Comparison of ENCODE assay signal across 8 mouse cellular contexts in genomic region chr17:27684886-27685549, GRCm38 (mm10). TPM values are rescaled to one million over a fixed set of nuclear protein-coding genes. Genes with fewer than 3 reads are reported as not detected.
DNase-seq lines count a peak whose midpoint lies in the region; ATAC-seq and TF ChIP-seq lines count a peak whose summit lies in the region.

No protein-coding gene starts in this region.

- H3K9me3 ChIP-seq in megakaryocyte, embryonic 14.5 days: peaks cover 26% of the 10 kb centered on the region
- no peaks in the 10 kb centered on the region for H3K9me3 ChIP-seq in heart, embryonic 14.5 days (ENCODE audit: control insufficient read depth, low read length)
- no peaks in the 10 kb centered on the region for H3K9me3 ChIP-seq in neural tube, embryonic 11.5 days (ENCODE audit: control insufficient read depth, low read length)

- whole genome bisulfite sequencing in heart, embryonic 14.5 days: 1% methylated on average over 49 of the region's 53 CpGs
- 2% methylated on average over 52 of the region's 53 CpGs for WGBS in liver, adult 2 months
- under 1% methylated on average over 35 of the region's 53 CpGs for WGBS in neural tube, embryonic 11.5 days

- no peaks in the 10 kb centered on the region for H3K79me2 ChIP-seq in liver, adult 2 months (ENCODE audit: control insufficient read depth, insufficient read depth, low read length)

- H3K9ac ChIP-seq in heart, embryonic 14.5 days (ENCODE audit: low read length): peak overlapping the region; percentile 41; the same call in 1 of the 2 replicates
- H3K9ac ChIP-seq in liver, adult 2 months (ENCODE audit: low read depth, low read length): no peak overlapping the region
- H3K9ac ChIP-seq in neural tube, embryonic 11.5 days (ENCODE audit: low read length): peak overlapping the region; percentile 40; the same call in 1 of the 2 replicates

- H3K4me3 ChIP-seq in megakaryocyte, embryonic 14.5 days (replicated peaks): peak overlapping the region; percentile 84
- H3K4me3 ChIP-seq in heart, embryonic 14.5 days (ENCODE audit: control insufficient read depth in 1 of 2, insufficient read depth in 1 of 2, low read depth in 1 of 2, low read length in 2 of 2): peak overlapping the region; percentile 28 to 39
- no peak overlapping the region for H3K4me3 ChIP-seq in liver, adult 2 months (ENCODE audit: insufficient read depth, low read depth, low read length)
- H3K4me3 ChIP-seq in neural tube, embryonic 11.5 days (ENCODE audit: low read depth, low read length): peak overlapping the region; percentile 43

- DNase-seq in cerebellum, postnatal 4 days (ENCODE audit: low spot score in 2 of 2): peak; percentile 64 to 84
- peak; percentile 74 for DNase-seq in kidney, postnatal 10 days
- DNase-seq in liver, adult 2 months (ENCODE audit: extremely low read depth, low read depth, low spot score): no peak
- DNase-seq in neural tube, embryonic 11.5 days (ENCODE audit: low spot score): peak; percentile 84
- DNase-seq in thymus, postnatal 25 days: peak; percentile 41

- no peak overlapping the region for H3K27ac ChIP-seq in heart, embryonic 14.5 days (replicated peaks in 1 of 2; ENCODE audit: control insufficient read depth in 1 of 2, insufficient read depth in 1 of 2, low read depth in 2 of 2, low read length in 2 of 2)
- no peak overlapping the region for H3K27ac ChIP-seq in liver, adult 2 months (replicated peaks; ENCODE audit: insufficient read depth, low read depth, low read length)
- no peak overlapping the region for H3K27ac ChIP-seq in neural tube, embryonic 11.5 days (ENCODE audit: low read depth, low read length)

- no peaks in the 10 kb centered on the region for H3K36me3 ChIP-seq in megakaryocyte, embryonic 14.5 days (replicated peaks; ENCODE audit: low read length)
- H3K36me3 ChIP-seq in heart, embryonic 14.5 days (ENCODE audit: control insufficient read depth, insufficient read depth, low read length): no peaks in the 10 kb centered on the region
- H3K36me3 ChIP-seq in liver, adult 2 months (ENCODE audit: control insufficient read depth, insufficient read depth, low read length): no peaks in the 10 kb centered on the region
- H3K36me3 ChIP-seq in neural tube, embryonic 11.5 days (ENCODE audit: control insufficient read depth, insufficient read depth, low read length): no peaks in the 10 kb centered on the region

- H3K27me3 ChIP-seq in megakaryocyte, embryonic 14.5 days (replicated peaks): peaks cover 79% of the 10 kb centered on the region
- H3K27me3 ChIP-seq in heart, embryonic 14.5 days (ENCODE audit: control insufficient read depth, insufficient read depth, low read length): peaks cover 59% of the 10 kb centered on the region
- peaks cover 6% of the 10 kb centered on the region; the same call in 1 of the 2 replicates for H3K27me3 ChIP-seq in liver, adult 2 months (ENCODE audit: control insufficient read depth, insufficient read depth, low read length)
- H3K27me3 ChIP-seq in neural tube, embryonic 11.5 days (ENCODE audit: control insufficient read depth, insufficient read depth, low read length): peaks cover 5% of the 10 kb centered on the region

- no peak for TF ChIP-seq POLR2A in liver, adult 2 months (IDR thresholded peaks at IDR 0.05; ENCODE audit: extremely low read depth, insufficient read depth, low read length)

- no peak for ATAC-seq in megakaryocyte, adult 5-6 weeks (ENCODE audit: poor library complexity, severe bottlenecking)
- ATAC-seq in heart, embryonic 14.5 days (ENCODE audit: insufficient number of reproducible peaks, insufficient read depth, low FRiP score, low read depth): no peak
- ATAC-seq in neural tube, embryonic 11.5 days (ENCODE audit: insufficient read depth, low FRiP score, low TSS enrichment): peak; percentile 58

- H3K4me2 ChIP-seq in heart, embryonic 14.5 days (ENCODE audit: low read length): peak overlapping the region; percentile 79
- peak overlapping the region; percentile 97 for H3K4me2 ChIP-seq in neural tube, embryonic 11.5 days (ENCODE audit: low read depth)

- H3K4me1 ChIP-seq in megakaryocyte, embryonic 14.5 days: peaks cover 56% of the 10 kb centered on the region
- peaks cover 7 to 12% of the 10 kb centered on the region in 2 experiments; a peak in 3 of 4 replicates for H3K4me1 ChIP-seq in heart, embryonic 14.5 days (ENCODE audit: control insufficient read depth in 2 of 2, insufficient read depth in 2 of 2, low read length in 2 of 2)
- H3K4me1 ChIP-seq in liver, adult 2 months (ENCODE audit: control insufficient read depth, insufficient read depth, low read length): no peaks in the 10 kb centered on the region; the same call in 1 of the 2 replicates
- H3K4me1 ChIP-seq in neural tube, embryonic 11.5 days (ENCODE audit: control insufficient read depth, insufficient read depth, low read length): peaks cover 15% of the 10 kb centered on the region

- peak; percentile 69 for TF ChIP-seq CTCF in liver, adult 2 months (IDR thresholded peaks at IDR 0.05; ENCODE audit: low read depth, low read length)

RNA-seq across cellular contexts. Expression of gene Pacsin1, which starts 29.7 kb away (rescaled TPM):
- polyA plus RNA-seq in megakaryocyte, embryonic 14.5 days (2012; ENCODE audit: insufficient read depth, low replicate concordance): 0.36 and 1.00 TPM in 2 replicates
- 0.87 and 1.2 TPM in 2 replicates for total RNA-seq in megakaryocyte, adult 5-6 weeks (2015)
- total RNA-seq in megakaryocyte, adult 5-6 weeks (2017): 0.44 and 0.61 TPM in 2 replicates
- polyA plus RNA-seq in heart, embryonic 14.5 days (2014; fragmentation: Nextera tagmentation; extraction: Ambion mirVana): 0.43 and 0.94 TPM in 2 replicates
- 0.27 TPM in 1 of 2 replicates, not detected in the other for total RNA-seq in liver, adult 2 months (2014; rRNA removed)
- 0.16 and 0.23 TPM in 2 replicates for polyA plus RNA-seq in liver, adult 2 months (2012; rRNA removed)
- 4.3 and 5.4 TPM in 2 replicates for polyA plus RNA-seq in neural tube, embryonic 11.5 days (2014; fragmentation: Nextera tagmentation; extraction: Ambion mirVana)

RNA-seq across cellular contexts. Expression of gene Spdef, which starts 43.7 kb away (rescaled TPM):
- polyA plus RNA-seq in megakaryocyte, embryonic 14.5 days (2012; ENCODE audit: insufficient read depth, low replicate concordance): 1.4 and 2.3 TPM in 2 replicates
- not detected in 2 replicates for total RNA-seq in megakaryocyte, adult 5-6 weeks (2015)
- total RNA-seq in megakaryocyte, adult 5-6 weeks (2017): not detected in 2 replicates
- polyA plus RNA-seq in heart, embryonic 14.5 days (2014; fragmentation: Nextera tagmentation; extraction: Ambion mirVana): 0.14 and 0.16 TPM in 2 replicates
- not detected in 2 replicates for total RNA-seq in liver, adult 2 months (2014; rRNA removed)
- 0.15 and 0.48 TPM in 2 replicates for polyA plus RNA-seq in liver, adult 2 months (2012; rRNA removed)
- polyA plus RNA-seq in neural tube, embryonic 11.5 days (2014; fragmentation: Nextera tagmentation; extraction: Ambion mirVana): not detected in 2 replicates

RNA-seq across cellular contexts. Expression of gene Rps10, which starts 48.5 kb away (rescaled TPM):
- polyA plus RNA-seq in megakaryocyte, embryonic 14.5 days (2012; ENCODE audit: insufficient read depth, low replicate concordance): 1,090 and 3,855 TPM in 2 replicates
- total RNA-seq in megakaryocyte, adult 5-6 weeks (2015): 1,486 and 1,560 TPM in 2 replicates
- 1,634 and 1,837 TPM in 2 replicates for total RNA-seq in megakaryocyte, adult 5-6 weeks (2017)
- 624 and 715 TPM in 2 replicates for polyA plus RNA-seq in heart, embryonic 14.5 days (2014; fragmentation: Nextera tagmentation; extraction: Ambion mirVana)
- 416 and 461 TPM in 2 replicates for total RNA-seq in liver, adult 2 months (2014; rRNA removed)
- polyA plus RNA-seq in liver, adult 2 months (2012; rRNA removed): 407 and 437 TPM in 2 replicates
- 695 and 722 TPM in 2 replicates for polyA plus RNA-seq in neural tube, embryonic 11.5 days (2014; fragmentation: Nextera tagmentation; extraction: Ambion mirVana)

RNA-seq across cellular contexts. Expression of gene RPS10-NUDT3, which starts 50.0 kb away (rescaled TPM):
- not detected in 2 replicates for polyA plus RNA-seq in megakaryocyte, embryonic 14.5 days (2012; ENCODE audit: insufficient read depth, low replicate concordance)
- not detected in 2 replicates for total RNA-seq in megakaryocyte, adult 5-6 weeks (2015)
- not detected in 2 replicates for total RNA-seq in megakaryocyte, adult 5-6 weeks (2017)
- not detected in 2 replicates for polyA plus RNA-seq in heart, embryonic 14.5 days (2014; fragmentation: Nextera tagmentation; extraction: Ambion mirVana)
- total RNA-seq in liver, adult 2 months (2014; rRNA removed): not detected in 2 replicates
- not detected in 2 replicates for polyA plus RNA-seq in liver, adult 2 months (2012; rRNA removed)
- not detected in 2 replicates for polyA plus RNA-seq in neural tube, embryonic 11.5 days (2014; fragmentation: Nextera tagmentation; extraction: Ambion mirVana)
